ENCODE assay signal across 8 mouse cellular contexts in the genomic region with DNA sequence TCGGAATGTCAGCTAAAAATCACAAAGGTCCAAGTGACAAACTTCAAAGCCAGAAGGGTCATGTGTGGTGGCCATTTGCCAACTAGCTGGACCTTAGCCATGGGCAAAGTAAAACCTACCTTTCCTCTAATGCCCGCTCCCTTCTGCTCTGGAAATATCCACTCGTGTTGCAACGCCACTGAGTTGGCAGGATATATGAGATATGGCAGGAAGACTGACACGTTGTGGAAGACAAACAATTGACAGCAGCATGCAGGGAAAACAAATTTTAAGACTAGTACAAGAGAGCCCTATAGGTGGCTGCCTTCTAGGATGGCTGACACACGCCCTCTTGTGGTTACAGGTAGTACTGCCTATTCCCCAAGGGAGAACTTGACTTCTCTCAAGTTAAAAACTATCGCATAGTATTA. TPM values are rescaled to one million over a fixed set of nuclear protein-coding genes. Genes with fewer than 3 reads are reported as not detected.
DNase-seq lines count a peak whose midpoint lies in the region; ATAC-seq lines count a peak whose summit lies in the region.

No protein-coding gene starts in this region.

- H3K27me3 ChIP-seq in heart, embryonic 14.5 days (ENCODE audit: control insufficient read depth, insufficient read depth, low read length): no peaks in the 10 kb centered on the region
- no peaks in the 10 kb centered on the region; the same call in 1 of the 2 replicates for H3K27me3 ChIP-seq in kidney, embryonic 16.5 days (ENCODE audit: insufficient read depth, low read length)
- H3K27me3 ChIP-seq in neural tube, embryonic 15.5 days (replicated peaks): no peaks in the 10 kb centered on the region

- H3K4me1 ChIP-seq in heart, embryonic 14.5 days (ENCODE audit: control insufficient read depth in 2 of 2, insufficient read depth in 2 of 2, low read length in 2 of 2): no peaks in the 10 kb centered on the region; a peak in 1 of 4 replicates
- H3K4me1 ChIP-seq in kidney, embryonic 16.5 days (ENCODE audit: insufficient read depth, low read length): 0 out of 2 replicates have a peak, but pooled peaks cover 3% of the 10 kb centered on the region
- peaks cover 4% of the 10 kb centered on the region; the same call in 1 of the 2 replicates for H3K4me1 ChIP-seq in neural tube, embryonic 15.5 days

- H3K36me3 ChIP-seq in heart, embryonic 14.5 days (ENCODE audit: control insufficient read depth, insufficient read depth, low read length): no peaks in the 10 kb centered on the region
- H3K36me3 ChIP-seq in kidney, embryonic 16.5 days (ENCODE audit: insufficient read depth, low read length): no peaks in the 10 kb centered on the region
- H3K36me3 ChIP-seq in neural tube, embryonic 15.5 days: no peaks in the 10 kb centered on the region

- peak; percentile 81 for ATAC-seq in common myeloid progenitor, adult 5-6 weeks (replicated peaks; ENCODE audit: low read depth, poor library complexity, severe bottlenecking)
- ATAC-seq in heart, embryonic 14.5 days (ENCODE audit: insufficient number of reproducible peaks, insufficient read depth, low FRiP score, low read depth): no peak
- ATAC-seq in kidney, embryonic 16.5 days (ENCODE audit: low FRiP score, low TSS enrichment): peak; percentile 69; the same call in 1 of the 2 replicates
- peak; percentile 66 for ATAC-seq in neural tube, embryonic 15.5 days (ENCODE audit: low FRiP score)
- ATAC-seq in erythroid progenitor cell, adult 5-6 weeks (replicated peaks; ENCODE audit: low FRiP score, poor library complexity, severe bottlenecking): no peak

- no peak overlapping the region for H3K4me3 ChIP-seq in heart, embryonic 14.5 days (ENCODE audit: control insufficient read depth in 1 of 2, insufficient read depth in 1 of 2, low read depth in 1 of 2, low read length in 2 of 2)
- H3K4me3 ChIP-seq in kidney, embryonic 16.5 days (ENCODE audit: low read length): no peak overlapping the region
- no peak overlapping the region for H3K4me3 ChIP-seq in neural tube, embryonic 15.5 days (replicated peaks)

- H3K9me3 ChIP-seq in heart, embryonic 14.5 days (ENCODE audit: control insufficient read depth, low read length): no peaks in the 10 kb centered on the region
- H3K9me3 ChIP-seq in kidney, embryonic 16.5 days (ENCODE audit: low read length): no peaks in the 10 kb centered on the region
- no peaks in the 10 kb centered on the region for H3K9me3 ChIP-seq in neural tube, embryonic 15.5 days (replicated peaks)

- no peak overlapping the region for H3K27ac ChIP-seq in heart, embryonic 14.5 days (replicated peaks in 1 of 2; ENCODE audit: control insufficient read depth in 1 of 2, insufficient read depth in 1 of 2, low read depth in 2 of 2, low read length in 2 of 2)
- H3K27ac ChIP-seq in kidney, embryonic 16.5 days (ENCODE audit: low read length): no peak overlapping the region
- H3K27ac ChIP-seq in neural tube, embryonic 15.5 days (replicated peaks): no peak overlapping the region

- H3K4me2 ChIP-seq in heart, embryonic 14.5 days (ENCODE audit: low read length): peak overlapping the region; percentile 44
- H3K4me2 ChIP-seq in kidney, embryonic 16.5 days (replicated peaks; ENCODE audit: low read depth, low read length): no peak overlapping the region
- H3K4me2 ChIP-seq in neural tube, embryonic 15.5 days: 0 out of 2 replicates have a peak overlapping the region, but pooled peaks have one; percentile 24

- 30% methylated on average over 7 of the region's 7 CpGs for WGBS in heart, embryonic 14.5 days
- 30% methylated on average over 7 of the region's 7 CpGs for WGBS in kidney, embryonic 16.5 days
- 42% methylated on average over 7 of the region's 7 CpGs for WGBS in neural tube, embryonic 15.5 days

- H3K9ac ChIP-seq in heart, embryonic 14.5 days (ENCODE audit: low read length): no peak overlapping the region
- H3K9ac ChIP-seq in kidney, embryonic 16.5 days (replicated peaks; ENCODE audit: low read length): no peak overlapping the region
- no peak overlapping the region for H3K9ac ChIP-seq in neural tube, embryonic 15.5 days (replicated peaks)

- DNase-seq in A20 (ENCODE audit: low read depth, low spot score): peak; percentile 54
- DNase-seq in Muller cell, postnatal 12 days (ENCODE audit: inconsistent ontology term): peak; percentile 40
- DNase-seq in lung, adult 18-20 months: peak; percentile 14 to 25

RNA-seq across cellular contexts. Expression of a gene that starts 8.1 kb away (rescaled TPM):
- not detected in 2 replicates for total RNA-seq in common myeloid progenitor, adult 5-6 weeks (2017)
- polyA plus RNA-seq in heart, embryonic 14.5 days (2014; fragmentation: Nextera tagmentation; extraction: Ambion mirVana): not detected in 2 replicates
- polyA plus RNA-seq in kidney, embryonic 16.5 days (2015; fragmentation: Nextera tagmentation; extraction: Ambion mirVana): not detected in 2 replicates
- polyA plus RNA-seq in neural tube, embryonic 15.5 days (2015; fragmentation: Nextera tagmentation; extraction: Ambion mirVana): not detected in 2 replicates
- not detected in 2 replicates for total RNA-seq in erythroid progenitor cell, adult 5-6 weeks (2015; ENCODE audit: low replicate concordance)
- not detected in 2 replicates for total RNA-seq in erythroid progenitor cell, adult 5-6 weeks (2017; ENCODE audit: low replicate concordance)

RNA-seq across cellular contexts. Expression of a gene that starts 34.3 kb away (rescaled TPM):
- 0.15 TPM in 1 of 2 replicates, not detected in the other for total RNA-seq in common myeloid progenitor, adult 5-6 weeks (2017)
- not detected in 2 replicates for polyA plus RNA-seq in heart, embryonic 14.5 days (2014; fragmentation: Nextera tagmentation; extraction: Ambion mirVana)
- polyA plus RNA-seq in kidney, embryonic 16.5 days (2015; fragmentation: Nextera tagmentation; extraction: Ambion mirVana): 0.32 and 1.1 TPM in 2 replicates
- polyA plus RNA-seq in neural tube, embryonic 15.5 days (2015; fragmentation: Nextera tagmentation; extraction: Ambion mirVana): 13.7 and 24.2 TPM in 2 replicates
- total RNA-seq in erythroid progenitor cell, adult 5-6 weeks (2015; ENCODE audit: low replicate concordance): 2.9 and 10.8 TPM in 2 replicates
- total RNA-seq in erythroid progenitor cell, adult 5-6 weeks (2017; ENCODE audit: low replicate concordance): 2.4 and 12.1 TPM in 2 replicates

Comparison
In these comparisons a context has a peak if more than half of its experiments do, and no peak if none do; other contexts are left out.
1. ATAC-seq: peak in common myeloid progenitor, adult 5-6 weeks (single experiment), kidney, embryonic 16.5 days (single experiment) and neural tube, embryonic 15.5 days (single experiment); none in heart, embryonic 14.5 days (single experiment) and erythroid progenitor cell, adult 5-6 weeks (single experiment).
2. Peak in every context shown above with its lines, with median percentiles within 50 percentile points of each other: DNase-seq.